Mouse (Mus musculus): ENCODE measurements around the gene Sirt2.

The Sirt2 gene

DNA sequence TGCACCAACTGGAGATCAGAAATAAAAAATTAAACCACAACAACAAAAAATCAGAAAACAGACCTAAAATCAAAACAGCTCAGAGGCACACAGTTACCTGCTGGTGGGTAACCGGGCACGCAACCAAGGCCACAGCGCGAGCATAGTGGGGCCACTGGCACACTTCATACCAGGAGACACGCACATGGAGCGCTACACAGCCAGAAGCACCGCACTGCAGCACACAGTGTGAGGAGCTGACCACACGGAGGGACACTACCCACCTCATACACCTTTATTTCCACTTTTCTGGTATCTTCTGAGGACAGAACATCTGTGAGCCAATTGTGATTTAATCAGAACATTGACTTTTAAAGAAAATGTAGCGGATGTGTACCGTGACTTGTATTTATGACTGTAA is 50.4 kb downstream of the Sirt2 start:
- no peak for DNase-seq (ENCODE audit: low read depth)

DNA sequence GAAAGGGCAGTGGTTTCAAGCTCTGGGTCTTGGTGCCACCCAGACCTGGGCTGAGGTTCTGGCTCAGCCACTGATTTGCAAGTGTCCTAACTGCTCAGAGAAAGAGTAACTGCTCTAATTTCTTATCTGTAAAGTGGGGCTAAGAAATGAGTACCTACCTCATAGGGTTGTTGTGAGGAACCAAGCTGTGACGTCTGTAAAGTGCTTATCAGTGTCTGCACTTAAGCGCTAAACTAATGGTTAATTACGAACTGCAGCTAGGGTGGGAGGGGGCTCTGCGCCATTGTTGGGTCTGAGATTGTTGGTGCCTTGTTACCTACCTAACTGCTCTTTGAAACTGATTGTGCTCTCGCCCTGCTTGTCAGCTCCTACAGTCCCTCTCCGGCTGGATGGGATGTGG is 51.0 kb downstream of the Sirt2 start:
- DNase-seq (ENCODE audit: low read depth) = no peak

DNA sequence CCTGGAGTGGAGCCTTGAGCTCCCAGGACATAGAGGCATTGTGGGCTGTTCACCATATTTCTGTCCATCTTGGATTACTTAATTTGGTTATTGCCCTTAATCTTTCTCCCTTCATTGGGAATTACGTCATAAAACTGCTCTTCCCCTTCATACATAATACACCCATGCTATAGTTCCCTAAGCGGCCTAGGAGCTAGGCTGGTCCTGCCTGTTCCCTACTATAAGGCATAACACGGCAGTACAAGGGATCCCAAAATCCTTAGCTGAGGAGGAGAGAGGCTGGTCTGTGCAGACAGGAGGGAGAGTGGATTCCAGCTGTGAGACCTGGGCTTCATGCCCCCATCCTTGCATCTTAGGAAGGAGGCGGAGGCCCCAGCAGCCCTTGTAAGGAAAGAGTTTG is 51.4 kb downstream of the Sirt2 start:
- DNase-seq (ENCODE audit: low read depth) = no peak

DNA sequence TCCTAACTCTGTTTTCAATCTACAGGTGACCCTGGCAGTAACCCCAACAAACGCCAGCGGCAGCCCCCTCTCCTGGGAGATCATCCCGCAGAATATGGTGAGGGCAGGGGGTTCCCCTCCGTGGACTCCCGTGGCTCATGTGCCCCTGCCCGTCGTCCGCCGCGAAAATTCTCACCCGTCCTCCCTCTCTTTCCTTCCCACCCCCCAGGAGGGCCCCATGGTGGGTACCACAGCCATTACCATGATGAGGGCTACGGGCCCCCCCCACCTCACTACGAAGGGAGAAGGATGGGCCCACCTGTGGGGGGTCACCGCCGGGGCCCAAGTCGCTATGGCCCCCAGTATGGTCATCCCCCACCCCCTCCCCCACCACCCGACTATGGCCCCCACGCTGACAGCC is 51.9 kb downstream of the Sirt2 start:
- no peak for DNase-seq (ENCODE audit: low read depth)

DNA sequence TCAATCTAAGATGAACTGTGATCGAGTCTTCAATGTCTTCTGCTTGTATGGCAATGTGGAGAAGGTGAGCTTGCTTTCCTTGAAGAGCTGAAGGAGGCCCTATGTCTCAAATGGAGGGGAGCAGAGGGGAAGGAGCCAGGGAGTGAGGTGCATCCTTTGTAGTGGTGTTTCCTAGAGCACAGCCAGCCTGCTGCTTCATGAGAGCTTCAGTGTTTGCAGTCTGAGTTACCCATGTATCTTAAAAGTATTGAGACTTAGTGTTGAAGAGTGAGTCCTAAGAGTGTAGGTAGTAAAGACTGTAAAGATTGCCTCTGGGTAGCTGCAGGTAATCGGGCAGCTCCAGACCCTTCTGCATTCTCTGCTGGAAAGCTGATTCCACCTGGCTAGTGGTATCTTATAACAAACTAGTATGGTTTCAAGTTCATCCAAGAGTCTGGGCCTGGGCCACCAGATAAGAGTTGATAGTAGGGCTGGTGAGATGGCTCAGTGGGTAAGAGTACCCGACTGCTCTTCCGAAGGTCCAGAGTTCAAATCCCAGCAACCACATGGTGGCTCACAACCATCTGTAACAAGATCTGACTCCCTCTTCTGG is 52.4 kb downstream of the Sirt2 start:
- no peak for DNase-seq (ENCODE audit: low read depth)

DNA sequence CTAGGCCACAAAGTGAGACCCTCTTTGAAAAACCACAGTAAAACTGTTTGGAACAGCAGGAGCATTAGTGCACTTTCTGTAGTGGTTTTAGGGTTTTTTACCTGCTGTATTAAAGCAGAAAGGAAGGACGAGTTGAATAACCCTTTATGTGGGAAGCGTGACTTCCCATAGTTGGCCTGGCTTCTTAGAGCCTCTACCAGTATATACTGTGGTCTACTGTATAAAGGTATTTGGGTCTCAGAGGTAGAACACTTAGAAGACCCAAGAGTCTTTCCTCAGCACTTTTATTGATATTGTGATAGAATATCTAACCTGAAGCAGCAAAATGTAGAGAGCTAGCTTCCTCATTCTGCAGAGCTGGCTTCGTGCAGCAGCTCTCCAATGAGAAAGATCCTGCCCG is 53.0 kb downstream of the Sirt2 start:
- DNase-seq (ENCODE audit: low read depth) = no peak

DNA sequence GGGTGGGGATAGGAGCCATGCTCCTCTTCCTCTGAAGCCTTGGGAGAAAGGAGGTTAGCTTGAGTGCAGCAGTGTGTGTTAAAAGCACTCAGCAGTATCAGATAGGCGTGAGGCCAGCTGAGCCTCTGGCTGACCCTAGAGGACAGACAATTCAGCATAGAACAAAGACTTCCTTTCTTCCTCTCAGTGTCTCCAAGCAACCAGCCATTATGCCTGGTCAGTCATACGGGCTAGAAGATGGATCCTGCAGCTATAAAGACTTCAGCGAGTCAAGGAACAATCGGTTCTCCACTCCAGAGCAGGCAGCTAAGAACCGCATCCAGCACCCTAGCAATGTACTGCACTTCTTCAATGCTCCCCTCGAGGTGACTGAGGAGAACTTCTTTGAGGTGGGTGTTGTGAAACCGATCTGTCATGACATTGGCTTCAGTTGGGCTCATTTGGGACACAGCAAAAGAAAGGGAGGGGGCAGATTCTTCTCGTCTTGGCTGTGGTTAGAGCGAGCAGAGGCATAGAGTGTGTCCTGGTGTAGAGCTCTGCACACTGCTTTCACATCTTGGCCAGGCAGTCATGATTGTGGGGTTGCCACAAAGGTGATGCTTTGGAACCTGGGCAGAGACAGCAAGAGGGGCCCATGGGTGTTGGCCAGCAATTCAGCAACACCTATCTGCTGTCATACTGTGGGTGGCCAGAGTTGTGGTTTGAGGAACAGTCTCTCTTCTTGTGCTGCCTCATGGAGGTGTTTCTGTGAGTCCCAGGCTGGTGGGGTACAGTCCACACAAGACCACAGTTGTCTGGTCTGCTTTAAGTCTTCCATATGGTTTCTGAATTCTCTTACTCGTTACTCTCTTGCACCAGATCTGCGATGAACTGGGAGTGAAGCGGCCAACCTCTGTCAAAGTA is 54.1 kb downstream of the Sirt2 start:
- DNase-seq (ENCODE audit: low read depth) = peak; percentile 79

DNA sequence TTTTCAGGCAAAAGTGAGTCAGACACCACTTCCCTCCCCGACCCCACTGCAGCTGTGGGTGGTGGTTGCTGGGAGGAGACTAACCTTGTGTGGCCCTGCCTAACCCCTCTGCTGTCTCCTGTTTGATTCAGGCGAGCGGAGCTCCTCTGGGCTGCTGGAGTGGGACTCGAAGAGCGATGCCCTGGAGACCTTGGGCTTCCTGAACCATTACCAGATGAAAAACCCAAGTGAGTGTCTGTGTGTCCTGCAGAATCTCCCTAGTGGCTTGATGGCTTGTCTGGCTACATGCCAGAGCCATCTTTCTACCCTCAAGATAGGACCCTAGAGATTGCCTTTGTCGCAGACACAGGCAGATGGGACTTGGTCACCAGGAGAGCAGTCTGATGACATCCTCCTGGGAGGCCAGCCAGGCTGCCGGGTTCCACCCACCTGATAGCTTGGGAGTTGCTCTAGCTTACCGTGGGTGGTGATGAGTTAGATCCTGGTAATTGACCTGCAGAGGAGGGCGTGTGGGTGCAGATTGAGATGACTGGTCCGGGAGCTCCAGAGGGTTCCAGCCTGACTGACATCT is 54.8 kb downstream of the Sirt2 start:
- DNase-seq (ENCODE audit: low read depth) = peak; percentile 76

DNA sequence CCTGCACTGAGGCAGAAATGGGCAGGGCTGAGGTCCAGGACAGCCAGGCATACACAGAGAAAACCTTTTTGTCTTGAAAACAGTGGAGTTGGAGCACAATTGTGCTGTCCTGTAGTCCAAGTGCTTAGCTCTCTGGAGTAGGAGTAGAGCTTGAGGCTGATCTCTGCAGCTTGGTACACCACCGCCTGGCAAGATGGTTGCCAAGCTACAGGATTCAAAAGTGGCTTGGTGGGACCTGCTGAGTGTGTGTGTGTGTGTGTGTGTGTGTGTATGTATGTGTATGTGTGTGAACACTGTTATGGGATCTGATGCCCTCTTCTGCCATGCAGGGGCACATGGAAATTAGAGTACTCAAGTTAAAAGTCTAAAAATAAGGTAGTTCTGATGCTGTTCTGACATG is 56.0 kb downstream of the Sirt2 start:
- no peak for DNase-seq (ENCODE audit: low read depth)

DNA sequence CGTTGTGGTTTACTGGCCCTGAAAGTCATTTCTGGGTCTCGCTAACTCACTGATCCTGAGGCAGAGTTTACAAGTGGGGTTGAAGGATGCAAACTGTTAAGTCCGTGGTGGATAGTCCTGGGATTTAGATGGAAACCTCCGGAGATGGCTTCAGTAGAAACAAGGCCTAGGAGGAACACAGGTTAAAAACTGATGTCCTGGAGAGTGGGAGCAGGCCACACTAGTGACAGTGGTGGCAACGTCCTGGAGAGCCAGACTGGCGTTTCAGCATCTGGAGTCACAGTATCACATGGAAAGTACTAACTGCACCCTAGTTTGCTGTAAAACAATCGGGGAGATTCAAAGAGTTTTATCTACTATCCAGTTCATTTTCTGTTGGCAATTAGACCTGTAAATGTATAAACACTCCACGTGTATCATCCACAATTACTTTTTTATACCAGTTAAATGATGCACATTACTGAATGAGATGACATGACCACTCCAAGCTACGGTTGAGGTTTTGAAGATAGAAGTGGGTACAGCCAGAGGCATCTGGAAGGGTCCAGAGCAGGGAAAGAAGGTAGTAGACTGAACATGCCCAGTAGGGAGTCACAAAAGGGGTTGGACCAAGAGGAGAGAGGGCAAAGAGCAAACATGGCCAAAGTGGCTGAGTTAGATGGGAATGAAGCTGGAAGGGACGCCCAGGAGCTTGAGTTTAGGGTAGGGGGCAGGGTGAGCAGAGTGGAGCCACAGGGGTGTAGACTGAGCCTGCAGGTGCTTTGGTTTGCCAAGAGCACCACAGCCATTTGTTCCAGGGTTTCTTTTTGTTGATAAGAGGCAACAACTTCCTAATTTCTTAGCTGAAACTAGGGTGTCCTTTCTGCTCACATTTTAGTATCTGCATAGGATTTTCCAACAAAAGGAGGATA is 56.7 kb downstream of the Sirt2 start:
- DNase-seq (ENCODE audit: low read depth) = no peak

DNA sequence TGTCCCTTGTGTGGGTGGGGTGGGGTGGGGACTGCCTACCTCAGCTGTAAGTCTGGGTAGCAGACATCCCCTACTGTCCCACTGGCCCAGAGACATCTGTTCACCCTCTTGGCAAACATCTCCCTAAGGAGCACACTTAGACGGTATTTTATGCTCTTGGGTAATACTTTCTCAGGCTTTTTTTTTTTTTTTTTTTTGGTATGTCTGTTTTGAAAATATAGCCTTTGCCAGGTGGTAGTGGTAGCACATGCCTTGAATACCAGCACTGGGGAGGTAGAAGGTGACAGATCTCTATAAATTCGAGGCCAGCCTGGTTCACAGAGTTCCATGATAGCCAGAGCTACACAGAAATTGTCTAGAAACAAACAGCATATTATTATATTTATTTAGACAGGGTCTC is 57.4 kb downstream of the Sirt2 start:
- no peak for DNase-seq (ENCODE audit: low read depth)

DNA sequence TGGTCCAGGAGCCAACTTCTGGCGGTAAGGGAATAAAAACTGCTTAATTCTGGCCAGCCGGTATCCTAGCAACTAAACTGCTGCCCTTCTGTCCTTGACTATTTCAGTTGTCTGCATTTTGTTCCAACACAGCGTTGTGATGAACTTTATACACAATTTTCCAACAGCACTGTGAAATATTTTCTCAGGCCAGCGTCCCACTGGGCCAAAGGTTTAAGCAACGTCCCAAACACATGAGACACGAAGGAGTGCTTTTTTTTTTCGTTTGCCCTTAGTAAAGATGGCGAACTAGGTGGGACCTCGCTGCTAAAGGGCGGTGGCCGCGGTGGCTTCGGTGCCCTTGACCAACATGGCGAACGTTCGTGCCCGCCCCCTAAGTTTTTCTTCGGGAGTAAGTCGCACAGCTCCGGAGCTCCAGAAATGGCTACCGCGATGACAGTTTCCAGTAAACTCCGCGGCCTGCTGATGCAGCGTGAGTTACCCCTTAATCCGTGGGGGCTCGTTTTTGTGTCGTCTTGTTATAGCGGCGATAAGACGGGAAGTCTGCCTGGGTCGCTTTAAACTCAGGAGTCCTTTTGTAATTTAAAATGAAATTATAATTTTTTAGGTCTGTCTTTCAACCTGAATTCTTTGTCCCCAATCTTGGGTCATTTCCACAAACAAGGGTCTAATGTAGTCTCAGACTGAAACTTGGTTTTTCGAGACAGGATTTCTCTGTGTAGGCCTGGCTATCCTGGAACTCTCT is 58.6 kb downstream of the Sirt2 start, which contains the start of gene Ech1:
TSS of gene Ech1 (plus strand) at position 277 of the 745 bp plus-strand sequence.
- peak; percentile 98 for DNase-seq (ENCODE audit: low read depth)

DNA sequence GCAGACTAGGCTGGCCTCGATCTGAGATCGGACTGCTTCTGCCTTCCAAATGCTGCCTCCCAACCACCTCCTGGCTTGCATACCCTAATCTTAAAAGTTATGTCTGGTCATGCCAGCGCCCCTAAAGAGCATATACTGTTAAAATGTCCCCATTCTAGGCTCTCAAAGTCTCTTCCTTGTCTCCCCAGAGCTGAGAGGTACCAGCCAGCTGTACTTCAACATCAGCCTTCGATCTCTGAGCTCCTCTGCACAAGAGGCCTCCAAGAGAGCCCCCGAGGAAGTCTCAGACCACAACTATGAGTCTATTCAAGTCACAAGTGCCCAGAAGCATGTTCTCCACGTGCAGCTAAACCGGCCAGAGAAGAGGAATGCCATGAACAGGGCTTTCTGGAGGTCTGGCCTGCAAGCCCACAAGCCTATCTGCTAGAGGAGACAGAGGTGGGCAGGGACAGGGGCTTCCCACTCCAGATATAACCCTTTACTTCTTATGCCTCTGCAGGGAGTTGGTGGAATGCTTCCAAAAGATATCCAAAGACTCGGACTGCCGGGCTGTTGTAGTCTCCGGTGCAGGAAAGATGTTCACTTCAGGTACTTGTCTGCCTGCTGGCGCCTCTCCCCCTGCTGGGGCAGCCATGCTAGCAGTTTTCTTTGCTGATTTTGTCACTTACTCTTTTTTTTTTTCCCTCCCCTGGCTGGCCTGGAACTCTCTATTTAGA is 59.3 kb downstream of the Sirt2 start:
- DNase-seq (ENCODE audit: low read depth) = peak; percentile 72

DNA sequence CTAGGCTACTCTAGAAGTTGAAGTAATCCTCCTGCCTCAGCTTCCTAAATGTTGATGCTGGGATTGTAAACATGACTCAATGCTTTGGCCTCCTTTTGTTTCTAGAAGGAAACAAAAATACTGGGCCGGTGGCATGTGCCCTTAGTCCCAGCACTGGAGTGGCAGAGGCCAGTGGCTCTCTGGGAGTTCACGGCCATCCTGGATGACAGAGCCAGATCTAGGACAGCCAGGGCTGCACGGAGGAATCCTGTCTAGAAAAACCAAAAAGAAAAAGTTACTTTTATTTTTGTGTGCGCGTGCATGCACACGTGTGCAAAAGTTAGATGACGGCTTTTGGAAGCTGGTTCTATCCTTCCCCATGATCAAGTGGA is 59.9 kb downstream of the Sirt2 start:
- DNase-seq (ENCODE audit: low read depth) = no peak

DNA sequence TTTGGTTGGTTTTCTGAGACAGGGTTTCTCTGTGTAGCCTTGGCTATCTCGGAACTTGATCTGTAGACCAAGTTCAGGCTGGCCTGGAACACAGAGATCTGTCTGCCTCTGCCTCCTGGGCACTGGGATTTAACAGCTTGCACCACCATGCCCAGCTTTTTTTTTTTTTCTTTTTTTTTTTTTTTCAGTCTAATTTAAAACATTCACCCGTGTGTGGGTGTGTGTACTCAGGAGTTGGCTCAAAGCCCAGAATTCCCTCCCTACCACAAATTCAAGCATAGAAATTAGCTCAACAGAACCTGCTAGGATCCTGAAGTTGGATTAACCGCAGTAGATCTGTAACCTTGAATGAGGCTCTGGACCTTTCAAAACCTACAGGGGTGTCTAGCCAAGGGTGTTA is 60.8 kb downstream of the Sirt2 start:
- DNase-seq (ENCODE audit: low read depth) = peak; percentile 90

DNA sequence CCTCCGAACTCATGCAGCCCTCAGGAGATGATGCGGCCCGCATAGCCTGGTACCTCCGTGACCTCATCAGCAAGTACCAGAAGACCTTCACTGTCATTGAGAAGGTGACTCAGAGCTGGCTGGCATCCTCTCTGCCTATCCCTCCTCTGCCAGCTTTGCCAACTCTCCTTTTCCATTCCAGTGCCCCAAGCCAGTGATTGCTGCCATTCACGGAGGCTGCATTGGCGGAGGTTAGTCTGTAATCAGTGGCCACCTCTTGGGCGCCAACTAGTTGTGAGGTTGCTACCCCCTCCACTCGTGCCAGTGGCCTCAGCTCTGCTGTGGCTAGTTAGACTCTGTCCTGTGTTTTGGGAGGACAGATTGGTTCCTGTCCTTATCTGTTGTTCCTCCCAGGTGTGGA is 63.3 kb downstream of the Sirt2 start:
- DNase-seq (ENCODE audit: low read depth) = no peak

DNA sequence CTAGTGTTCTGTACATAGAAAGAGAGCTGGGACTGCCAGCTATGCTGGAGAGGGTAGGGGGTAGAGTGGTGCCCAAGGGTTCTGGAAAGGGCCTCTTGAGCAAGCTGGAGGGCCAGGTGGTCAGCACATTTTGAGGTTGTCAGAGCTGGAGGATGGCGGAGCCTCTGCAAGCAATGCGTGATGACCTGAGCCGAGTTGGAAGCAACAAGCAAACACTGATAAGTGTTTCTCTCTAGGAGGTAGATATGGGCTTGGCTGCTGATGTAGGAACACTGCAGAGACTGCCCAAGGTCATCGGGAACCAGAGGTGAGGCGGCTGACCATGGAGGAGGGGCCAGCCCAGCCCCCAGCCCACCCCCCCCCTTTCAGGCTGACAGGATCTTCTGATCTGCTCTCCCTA is 64.4 kb downstream of the Sirt2 start:
- no peak for DNase-seq (ENCODE audit: low read depth)

DNA sequence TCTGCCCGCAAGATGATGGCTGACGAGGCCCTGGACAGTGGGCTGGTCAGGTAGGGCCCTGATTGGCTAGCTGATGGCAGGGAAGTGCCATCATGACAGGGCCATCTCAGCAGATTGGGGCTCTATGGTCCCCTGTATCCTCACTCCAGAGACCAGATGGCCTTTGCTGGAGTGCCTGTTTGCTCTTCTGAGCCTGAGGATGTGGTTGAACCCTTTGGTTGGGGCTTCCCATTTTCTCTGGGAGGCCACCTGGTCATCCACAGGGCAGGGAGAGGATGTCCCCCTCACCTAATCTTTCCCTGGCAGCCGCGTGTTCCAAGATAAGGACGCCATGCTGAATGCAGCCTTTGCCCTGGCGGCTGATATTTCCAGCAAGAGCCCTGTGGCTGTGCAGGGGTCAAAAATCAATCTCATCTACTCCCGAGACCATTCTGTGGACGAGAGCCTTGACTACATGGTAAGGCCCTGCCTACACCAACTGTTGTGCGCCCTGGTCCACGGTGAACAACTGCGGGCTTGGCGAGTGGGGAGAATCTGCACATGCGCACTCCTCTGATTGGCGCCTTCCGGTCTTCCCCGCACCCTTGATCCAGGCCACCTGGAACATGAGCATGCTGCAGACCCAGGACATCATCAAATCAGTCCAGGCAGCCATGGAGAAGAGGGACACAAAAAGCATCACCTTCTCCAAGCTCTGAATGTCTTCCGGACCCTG is 65.0 kb downstream of the Sirt2 start:
- no peak for DNase-seq (ENCODE audit: low read depth)

DNA sequence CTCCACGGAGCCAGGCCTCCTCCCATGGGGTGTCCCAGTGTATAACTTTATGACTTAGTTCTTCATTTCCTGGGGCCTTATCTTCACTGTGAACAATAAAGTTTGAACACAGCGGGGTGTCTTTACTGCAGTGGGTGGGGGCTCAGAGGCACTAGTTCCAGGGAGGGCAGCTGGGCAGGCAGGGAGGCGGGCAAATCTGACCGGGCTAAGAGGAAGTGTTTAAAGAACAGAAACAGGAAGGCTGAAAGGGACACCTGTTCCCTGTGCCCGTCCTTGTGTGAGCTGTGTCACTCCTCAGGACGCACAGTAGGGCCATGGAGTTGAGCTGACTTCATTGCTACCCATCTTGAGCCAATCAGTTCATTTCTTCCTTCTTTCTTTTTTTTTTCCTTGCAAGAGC is 65.6 kb downstream of the Sirt2 start:
- DNase-seq (ENCODE audit: low read depth) = no peak

DNA sequence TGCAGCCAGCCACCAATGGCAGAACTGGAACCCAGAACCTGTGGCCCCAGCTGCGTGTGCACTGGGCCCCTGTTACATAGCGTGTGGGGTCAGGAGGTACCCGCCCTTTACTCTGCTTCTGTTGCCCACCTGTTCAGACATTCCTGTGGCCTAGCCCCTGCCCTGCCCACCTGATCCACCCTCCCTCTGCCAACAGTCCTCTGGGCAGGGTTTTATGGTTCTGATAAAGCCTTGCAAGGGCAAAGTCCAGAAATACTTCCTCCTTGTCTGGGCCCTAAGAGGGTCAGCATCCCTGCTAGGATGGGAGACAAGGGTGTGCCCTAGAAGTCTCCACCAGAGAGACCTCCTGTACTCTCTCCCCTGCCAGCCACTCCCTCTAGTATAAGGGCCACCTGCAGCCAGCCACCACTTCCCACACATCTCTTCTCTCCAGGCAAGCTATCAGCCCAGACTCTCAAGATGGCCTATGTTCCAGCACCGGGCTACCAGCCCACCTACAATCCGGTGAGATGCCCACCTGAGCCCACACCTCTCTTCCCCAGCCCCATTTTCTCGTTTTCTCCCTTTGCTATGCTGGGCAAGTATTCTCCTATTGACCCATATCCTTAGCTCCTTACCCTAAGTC is 67.3 kb downstream of the Sirt2 start, which contains the start of gene Lgals4:
TSS of gene Lgals4 (plus strand) at position 132 of the 625 bp plus-strand sequence.
- no peak for DNase-seq (ENCODE audit: low read depth)
